Mouse (Mus musculus) lung, adult 2 months (tissue): Measurements from ENCODE around the gene Bcdin3d. TPM values are rescaled to one million over a fixed set of nuclear protein-coding genes. Genes with fewer than 3 reads are reported as not detected.

ENCODE experiments used
- DNase-seq: peaks from one replicate; pipeline ENCODE4 v3.0.0; 2022
- H3K4me1 ChIP-seq: fragments of 200-500 bp; 2 replicates; pipeline ENCODE4 v1.6.1; 2011; ENCODE audit warnings: low read length; ENCODE audit not compliant: control insufficient read depth, insufficient read depth
- H3K4me3 ChIP-seq: fragments of 200-500 bp; replicated peaks from 2 replicates; pipeline ENCODE3; 2011; ENCODE audit warnings: low read depth, mild to moderate bottlenecking, control low read depth, low read length; ENCODE audit errors: extremely low read depth
- CTCF ChIP-seq: fragments of 200-500 bp; IDR thresholded peaks from 2 replicates; pipeline ENCODE4 v1.5.1; 2011; ENCODE audit warnings: mild to moderate bottlenecking, low read length, control low read depth; ENCODE audit not compliant: insufficient read depth
- POLR2A ChIP-seq: fragments of 200-500 bp; IDR thresholded peaks from 2 replicates; pipeline ENCODE4 v1.6.1; 2011; ENCODE audit warnings: low read depth, mild to moderate bottlenecking, control low read depth, low read length, borderline replicate concordance; ENCODE audit errors: extremely low read depth
- whole genome bisulfite sequencing: fragments of 180-500 bp; shearing (Covaris S2); methylation state at CpG from one replicate; pipeline ENCODE4 v1.1.7; 2018; 5-methylcytosine and 5-hydroxymethylcytosine counted together
- polyA plus RNA-seq: library from polyadenylated mRNA; depleted of rRNA; stranded (reverse); fragments of >200 nt; gene quantifications from 2 replicates; pipeline ENCODE4 v1.2.3, GENCODE M21; 2012; rRNA removed

Bcdin3d gene
- polyA plus RNA-seq, 1 experiment: 5.2 TPM

GRCm38 (mm10) chr15:99430394-99430793 is 44.1 kb downstream of the Bcdin3d start:
- WGBS: 56% methylated on average over 8 of the region's 8 CpGs
- Histone ChIP-seq H3K4me1 (no peaks in the 10 kb centered on the region), H3K4me3 (no peak overlapping the region)
- DNase-seq: no peak
- TF ChIP-seq POLR2A: no peak
- TF ChIP-seq CTCF: no peak

- Histone ChIP-seq H3K4me3 (no peak overlapping the region), H3K4me1 (peaks cover 8% of the 10 kb centered on the region)
- WGBS: 89% methylated on average over 9 of the region's 9 CpGs
- TF ChIP-seq POLR2A (no peak), CTCF (no peak)
- DNase-seq: no peak
These were observed 50.6 kb downstream of the Bcdin3d start for GRCm38 (mm10) chr15:99423884-99424283.

- Histone ChIP-seq H3K4me3 (no peak overlapping the region), H3K4me1 (peaks cover 8% of the 10 kb centered on the region)
- WGBS: 87% methylated on average over 10 of the region's 10 CpGs
- DNase-seq: no peak
- TF ChIP-seq CTCF: no peak
- TF ChIP-seq POLR2A: no peak
These were observed 51.4 kb downstream of the Bcdin3d start for GRCm38 (mm10) chr15:99423131-99423530.

- H3K4me3 ChIP-seq: no peak overlapping the region
- DNase-seq: no peak
- 92% methylated on average over 23 of the region's 23 CpGs for WGBS
- peaks cover 8% of the 10 kb centered on the region for H3K4me1 ChIP-seq
- TF ChIP-seq CTCF (no peak), POLR2A (no peak)
These were observed 52.0 kb downstream of the Bcdin3d start for GRCm38 (mm10) chr15:99422551-99422950.

GRCm38 (mm10) chr15:99421676-99422075 is 52.9 kb downstream of the Bcdin3d start:
- H3K4me3 ChIP-seq: no peak overlapping the region
- WGBS: 67% methylated on average over 8 of the region's 8 CpGs

GRCm38 (mm10) chr15:99421152-99421551 is 53.4 kb downstream of the Bcdin3d start:
- H3K4me1 ChIP-seq: peaks cover 13% of the 10 kb centered on the region
- H3K4me3 ChIP-seq: no peak overlapping the region
- WGBS: 48% methylated on average over 9 of the region's 9 CpGs
- TF ChIP-seq CTCF (no peak), POLR2A (no peak)
- no peak for DNase-seq

More at GRCm38 (mm10) chr15:99421676-99422075, 52.9 kb downstream of the Bcdin3d start:
- TF ChIP-seq CTCF: no peak
- no peak for TF ChIP-seq POLR2A
- peaks cover 10% of the 10 kb centered on the region for H3K4me1 ChIP-seq
- no peak for DNase-seq

GRCm38 (mm10) chr15:99420521-99421014 is 54.0 kb downstream of the Bcdin3d start:
- peak; percentile 53 for DNase-seq
- peak overlapping the region; percentile 8 for H3K4me3 ChIP-seq
- TF ChIP-seq POLR2A (0 out of 2 replicates have a peak, but pooled peaks have one; percentile 18), CTCF (no peak)

GRCm38 (mm10) chr15:99420101-99420500 is 54.4 kb downstream of the Bcdin3d start:
- DNase-seq: no peak
- WGBS: 2% methylated on average over 5 of the region's 5 CpGs
- H3K4me3 ChIP-seq: no peak overlapping the region
- peaks cover 15% of the 10 kb centered on the region for H3K4me1 ChIP-seq
- TF ChIP-seq CTCF: no peak
- no peak for TF ChIP-seq POLR2A

More at GRCm38 (mm10) chr15:99420521-99421014, 54.0 kb downstream of the Bcdin3d start:
- peaks cover 15% of the 10 kb centered on the region for H3K4me1 ChIP-seq
- WGBS: 4% methylated on average over 12 of the region's 12 CpGs

Other genes with a start within 250 kb of the Bcdin3d start
- gene Kcnh3, start 249.9 kb downstream of the Bcdin3d start, polyA plus RNA-seq: 4.8 and 5.0 TPM in 2 replicates
- gene Mcrs1, start 222.8 kb downstream of the Bcdin3d start, polyA plus RNA-seq: 59.2 and 65.6 TPM in 2 replicates
- gene Prpf40b, start 179.6 kb downstream of the Bcdin3d start, polyA plus RNA-seq: 68.1 and 76.5 TPM in 2 replicates
- gene Fam186b, start 178.8 kb downstream of the Bcdin3d start, polyA plus RNA-seq: 0.05 TPM in 1 of 2 replicates, not detected in the other
- 53.4 and 58.9 TPM in 2 replicates for gene Fmnl3, start 104.2 kb downstream of the Bcdin3d start, polyA plus RNA-seq
- gene Tmbim6, start 81.8 kb downstream of the Bcdin3d start, polyA plus RNA-seq: 1,026 and 1,059 TPM in 2 replicates
- gene Nckap5l, start 17.0 kb downstream of the Bcdin3d start, polyA plus RNA-seq: 13.0 and 13.4 TPM in 2 replicates
- gene Faim2, start 53.4 kb upstream of the Bcdin3d start, polyA plus RNA-seq: 17.4 and 29.7 TPM in 2 replicates
- 1.1 and 1.3 TPM in 2 replicates for gene Aqp2, start 104.3 kb upstream of the Bcdin3d start, polyA plus RNA-seq
- 511 and 692 TPM in 2 replicates for gene Aqp5, start 116.1 kb upstream of the Bcdin3d start, polyA plus RNA-seq
- not detected in 2 replicates for gene Aqp6, start 126.7 kb upstream of the Bcdin3d start, polyA plus RNA-seq
- 2.9 and 4.9 TPM in 2 replicates for gene Racgap1, start 176.9 kb upstream of the Bcdin3d start, polyA plus RNA-seq
- 0.18 and 0.19 TPM in 2 replicates for gene Asic1, start 195.6 kb upstream of the Bcdin3d start, polyA plus RNA-seq
- gene Smarcd1, start 227.4 kb upstream of the Bcdin3d start, polyA plus RNA-seq: 30.1 and 38.0 TPM in 2 replicates
- 1.0 TPM in 1 of 2 replicates, not detected in the other for gene Gm17349, start 230.8 kb upstream of the Bcdin3d start, polyA plus RNA-seq
- gene Gpd1, start 242.8 kb upstream of the Bcdin3d start, polyA plus RNA-seq: 55.2 and 114 TPM in 2 replicates